Mouse (Mus musculus): ENCODE results near the gene Shank1.

- no peak for TF ChIP-seq EP300 (IDR thresholded peaks at IDR 0.05; ENCODE audit: low read depth in 1 of 2, low read length in 2 of 2)
- no peak for TF ChIP-seq CHD1 (IDR thresholded peaks at IDR 0.05; ENCODE audit: low read depth, low read length)
- TF ChIP-seq GABPA (IDR thresholded peaks at IDR 0.05; ENCODE audit: low read depth, low read length), result no peak
- no peak for TF ChIP-seq CTCF (IDR thresholded peaks at IDR 0.05 in 2 of 3, conservative IDR thresholded peaks at IDR 0.05 in 1 of 3; ENCODE audit: control insufficient read depth in 1 of 3, insufficient read depth in 1 of 3, low read depth in 2 of 3, low read length in 3 of 3, poor library complexity in 1 of 3, severe bottlenecking in 1 of 3)
- TF ChIP-seq GATA1 (IDR thresholded peaks at IDR 0.05; ENCODE audit: low read depth, low read length), result no peak
- TF ChIP-seq POLR2A (IDR thresholded peaks at IDR 0.05; ENCODE audit: control insufficient read depth in 1 of 2, insufficient read depth in 1 of 2, low read depth in 1 of 2, low read length in 2 of 2, poor library complexity in 1 of 2), result no peak
- TF ChIP-seq ZKSCAN1 (IDR thresholded peaks at IDR 0.05; ENCODE audit: low read depth, low read length), result no peak
- no peak for TF ChIP-seq RCOR1 (IDR thresholded peaks at IDR 0.05; ENCODE audit: low read depth, low read length)
- no peak for TF ChIP-seq UBTF (IDR thresholded peaks at IDR 0.05; ENCODE audit: borderline replicate concordance, insufficient read depth, low read depth, low read length)
- no peak for TF ChIP-seq MXI1 (IDR thresholded peaks at IDR 0.05; ENCODE audit: low read depth, low read length)
- no peak for TF ChIP-seq ZNF384 (IDR thresholded peaks at IDR 0.05; ENCODE audit: low read depth, low read length)
Measured at GRCm38 (mm10) chr7:44309475-44310284, at the start of gene Shank1.
